Mouse (Mus musculus) cerebellum, adult 9-10 months (tissue): ENCODE results near the gene Mbnl1.

Source experiments
- DNase-seq: peaks from one replicate; pipeline ENCODE4 v3.0.0; 2022

Gene Mbnl1

GRCm38 (mm10) chr3:60615615-60616014, 143.0 kb downstream of the Mbnl1 start:
- DNase-seq = no peak

GRCm38 (mm10) chr3:60616147-60616546, 143.5 kb downstream of the Mbnl1 start:
- DNase-seq = no peak

GRCm38 (mm10) chr3:60617643-60618042, 145.0 kb downstream of the Mbnl1 start:
- no peak for DNase-seq

- DNase-seq = no peak
Measured at GRCm38 (mm10) chr3:60620236-60620635, 147.6 kb downstream of the Mbnl1 start.

GRCm38 (mm10) chr3:60631183-60631582, 158.6 kb downstream of the Mbnl1 start:
- no peak for DNase-seq

GRCm38 (mm10) chr3:60631754-60632153, 159.1 kb downstream of the Mbnl1 start:
- no peak for DNase-seq

- no peak for DNase-seq
Measured at GRCm38 (mm10) chr3:60632796-60633466, 160.3 kb downstream of the Mbnl1 start.

- DNase-seq = no peak
Measured at GRCm38 (mm10) chr3:60638530-60638929, 165.9 kb downstream of the Mbnl1 start.

GRCm38 (mm10) chr3:60639135-60639534, 166.5 kb downstream of the Mbnl1 start:
- DNase-seq = peak; percentile 35

GRCm38 (mm10) chr3:60642227-60642626, 169.6 kb downstream of the Mbnl1 start:
- no peak for DNase-seq

GRCm38 (mm10) chr3:60645531-60645930, 172.9 kb downstream of the Mbnl1 start:
- no peak for DNase-seq

GRCm38 (mm10) chr3:60648293-60648692, 175.7 kb downstream of the Mbnl1 start:
- DNase-seq = no peak

- no peak for DNase-seq
Measured at GRCm38 (mm10) chr3:60660762-60661161, 188.1 kb downstream of the Mbnl1 start.
